Mouse (Mus musculus) ES-E14 (cell line): Measurements from ENCODE around the gene Angptl7. TPM values are rescaled to one million over a fixed set of nuclear protein-coding genes. Genes with fewer than 3 reads are reported as not detected.

Experiments
- DNase-seq: peaks from one replicate; pipeline ENCODE4 v3.0.0-alpha.2; 2013; ENCODE audit warnings: low read depth, low spot score
- H3K27ac ChIP-seq: 2 replicates; pipeline ENCODE4 v1.5.1; 2012; ENCODE audit warnings: low read depth, mild to moderate bottlenecking, low read length, moderate library complexity, mixed read lengths; ENCODE audit not compliant: poor library complexity, insufficient read depth, severe bottlenecking
- H3K36me3 ChIP-seq: 2 replicates; pipeline ENCODE4 v1.6.1; 2012; ENCODE audit warnings: mild to moderate bottlenecking, low read length, moderate library complexity, mixed read lengths; ENCODE audit not compliant: control insufficient read depth, poor library complexity, insufficient read depth, severe bottlenecking
- H3K4me1 ChIP-seq, 2 experiments: fragments of 150-350 bp in 1 of 2; sonication (generic) in 1 of 2; 2 replicates each; pipeline ENCODE4 v1.6.1; 2012; ENCODE audit warnings: low read length in 2 of 2, mild to moderate bottlenecking in 1 of 2, mixed read lengths in 1 of 2; ENCODE audit not compliant: control insufficient read depth in 2 of 2, insufficient read depth in 2 of 2, poor library complexity in 1 of 2
- H3K4me3 ChIP-seq, 2 experiments: fragments of 150-350 bp in 1 of 2; sonication (generic) in 1 of 2; 2 replicates each; pipeline ENCODE4 v1.5.1; 2012; ENCODE audit warnings: low read length in 2 of 2, low read depth in 1 of 2, mild to moderate bottlenecking in 1 of 2, mixed read lengths in 1 of 2; ENCODE audit not compliant: insufficient read depth in 1 of 2, poor library complexity in 1 of 2, severe bottlenecking in 1 of 2
- H3K9ac ChIP-seq: 2 replicates; pipeline ENCODE4 v1.6.1; 2012; ENCODE audit warnings: low read depth, mild to moderate bottlenecking, low read length, mixed read lengths; ENCODE audit not compliant: poor library complexity, insufficient read depth, severe bottlenecking
- H3K9me3 ChIP-seq: fragments of 150-350 bp; sonication (generic); 2 replicates; pipeline ENCODE4 v1.6.1; 2012; ENCODE audit warnings: low read depth, mild to moderate bottlenecking, low read length; ENCODE audit not compliant: control insufficient read depth, insufficient read depth
- CHD2 ChIP-seq: IDR thresholded peaks from 2 replicates; pipeline ENCODE4 v1.6.1; 2014; ENCODE audit warnings: mild to moderate bottlenecking, low read depth, low read length, inconsistent platforms
- HCFC1 ChIP-seq: IDR thresholded peaks from 2 replicates; pipeline ENCODE4 v1.6.1; 2012; ENCODE audit warnings: low read length, inconsistent platforms, borderline replicate concordance; ENCODE audit not compliant: insufficient read depth
- MAFK ChIP-seq: IDR thresholded peaks from 2 replicates; pipeline ENCODE4 v1.6.1; 2014; ENCODE audit warnings: mild to moderate bottlenecking, low read depth, low read length, inconsistent platforms; ENCODE audit not compliant: insufficient read depth
- ZC3H11A ChIP-seq: IDR thresholded peaks from 2 replicates; pipeline ENCODE4 v1.6.1; 2012; ENCODE audit warnings: low read depth, mild to moderate bottlenecking, inconsistent platforms, low read length, borderline replicate concordance
- ZNF384 ChIP-seq: IDR thresholded peaks from 2 replicates; pipeline ENCODE4 v1.6.1; 2012; ENCODE audit warnings: low read depth, low read length, inconsistent platforms
- in situ Hi-C, 2 experiments: fragments of 600-800 bp; cut with MboI; formaldehyde crosslinking; loops; one replicate each; pipeline ENCODE4 v1.15.1; 2025; ENCODE audit warnings: low sequenced_read_pairs in 2 of 2, inconsistent platforms in 1 of 2; ENCODE audit not compliant: unreplicated experiment in 2 of 2
- total RNA-seq: library from RNA; depleted of rRNA; stranded (reverse); fragments of 300-350 nt; gene quantifications from 2 replicates; pipeline ENCODE4 v1.2.3, GENCODE M21; 2012; rRNA removed

The Angptl7 gene
- 0.13 and 0.37 TPM in 2 replicates for total RNA-seq

- Histone ChIP-seq H3K9ac (no peak within 1 kb of the TSS), H3K9me3 (no peaks in the 10 kb centered on the region), H3K27ac (no peak within 1 kb of the TSS), H3K36me3 (peaks cover 17% of the 10 kb centered on the region; the same call in 1 of the 2 replicates), H3K4me1 (0 out of 4 replicates have a peak, but pooled peaks cover 0 to 3% of the 10 kb centered on the region in 2 experiments), H3K4me3 (no peak within 1 kb of the TSS)
- TF ChIP-seq HCFC1 = no peak
- TF ChIP-seq ZNF384 = no peak
- TF ChIP-seq MAFK = no peak
- TF ChIP-seq CHD2 = no peak
- no peak for TF ChIP-seq ZC3H11A
- DNase-seq = no peak
- in situ Hi-C loops = no loop called here
These were observed at the start of gene Angptl7 for GRCm38 (mm10) chr4:148500410-148500867. Gene Angptl7, minus strand, starts transcription at chr4:148500460.

- in situ Hi-C loops = no loop called here
- TF ChIP-seq HCFC1 (no peak), ZC3H11A (no peak), ZNF384 (no peak), MAFK (no peak), CHD2 (no peak)
- Histone ChIP-seq H3K9ac (no peak overlapping the region), H3K27ac (no peak overlapping the region), H3K9me3 (no peaks in the 10 kb centered on the region), H3K4me3 (no peak overlapping the region), H3K36me3 (peaks cover 40% of the 10 kb centered on the region), H3K4me1 (no peaks in the 10 kb centered on the region)
- no peak for DNase-seq
These were observed 48.8 kb upstream of the Angptl7 start for GRCm38 (mm10) chr4:148549106-148549505.

DNA sequence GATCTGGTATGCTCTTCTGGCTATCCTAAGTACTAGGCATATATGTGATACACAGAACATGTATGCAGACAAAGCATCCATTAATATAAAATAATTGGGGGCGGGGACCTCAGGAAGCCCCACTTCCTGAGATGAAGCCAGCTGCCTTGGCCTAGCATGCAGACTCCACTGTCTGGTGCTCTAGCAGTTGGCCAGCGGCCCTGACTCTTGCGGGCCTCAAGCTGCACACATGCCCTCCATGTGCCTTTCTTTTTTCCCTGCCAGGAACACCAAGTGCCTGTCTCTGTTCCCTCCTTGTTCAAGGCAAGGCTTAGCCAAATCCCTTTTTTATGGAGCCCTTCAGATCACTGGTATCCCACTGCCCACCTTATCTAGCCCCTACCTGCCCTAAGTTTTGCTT, 35.6 kb upstream of the Angptl7 start:
- TF ChIP-seq MAFK (no peak), ZNF384 (no peak)
- in situ Hi-C loops = no loop called here
- Histone ChIP-seq H3K36me3 (peaks cover 43% of the 10 kb centered on the region), H3K27ac (no peak overlapping the region), H3K9me3 (no peaks in the 10 kb centered on the region), H3K9ac (no peak overlapping the region), H3K4me1 (no peaks in the 10 kb centered on the region), H3K4me3 (no peak overlapping the region)
- DNase-seq = no peak

DNA sequence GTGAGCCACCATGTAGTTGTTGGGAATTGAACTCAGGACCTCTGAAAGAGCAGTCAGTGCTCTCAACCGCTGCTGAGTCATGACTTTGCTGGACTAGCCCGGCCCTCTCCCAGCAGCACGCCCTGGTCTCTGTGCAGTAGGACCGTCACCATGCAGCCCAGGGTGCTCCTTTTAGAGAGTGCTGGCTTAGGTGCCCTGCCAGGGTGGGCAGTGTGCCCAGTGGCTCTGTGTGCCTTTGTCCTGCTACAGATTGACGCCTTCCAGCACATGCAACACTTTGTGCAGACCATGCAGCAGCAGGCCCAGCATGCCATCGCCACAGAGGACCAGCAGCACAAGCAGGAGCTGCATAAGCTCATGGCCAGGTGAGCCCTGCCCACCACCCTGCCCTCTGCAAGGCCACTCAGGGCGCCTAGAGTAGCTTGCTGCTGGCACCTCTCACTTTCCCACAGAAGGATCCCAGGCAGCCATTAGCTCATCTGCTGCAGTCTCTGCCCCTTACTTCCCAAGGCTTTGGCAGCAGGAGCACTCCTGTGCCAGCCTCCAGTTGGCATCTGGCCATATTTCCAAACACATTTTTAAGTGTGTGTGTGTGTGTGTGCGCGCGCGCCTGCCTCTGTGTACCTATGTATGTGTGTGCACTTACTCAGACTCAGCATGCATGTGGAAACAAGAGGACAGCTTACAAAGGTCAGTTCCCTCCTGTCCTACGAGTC, 33.5 kb upstream of the Angptl7 start:
- peaks cover 43% of the 10 kb centered on the region for H3K36me3 ChIP-seq

More for the DNA sequence above, 33.5 kb upstream of the Angptl7 start:
- Histone ChIP-seq H3K27ac (no peak overlapping the region), H3K4me1 (no peaks in the 10 kb centered on the region), H3K9ac (no peak overlapping the region), H3K4me3 (no peak overlapping the region), H3K9me3 (no peaks in the 10 kb centered on the region)
- TF ChIP-seq CHD2 (no peak), ZNF384 (no peak), MAFK (no peak), ZC3H11A (no peak), HCFC1 (no peak)
- in situ Hi-C loops = no loop called here
- no peak for DNase-seq
